Mouse (Mus musculus) limb, embryonic 13.5 days (tissue): ENCODE measurements around the gene Rbms3. TPM values are rescaled to one million over a fixed set of nuclear protein-coding genes. Genes with fewer than 3 reads are reported as not detected.

ENCODE experiments used
- ATAC-seq: fragments of 200-750 bp; cut with Nextera tagmentation; 2 replicates; pipeline ENCODE4 v1.8.0; 2017; ENCODE audit warnings: low read depth, moderate number of reproducible peaks, moderate TSS enrichment; ENCODE audit not compliant: low FRiP score
- H3K27ac ChIP-seq: fragments of 300-500 bp; sonication (generic); 2 replicates; pipeline ENCODE4 v1.5.1; 2015; ENCODE audit warnings: inconsistent platforms, mild to moderate bottlenecking, moderate library complexity
- H3K27me3 ChIP-seq: fragments of 300-500 bp; sonication (generic); 2 replicates; pipeline ENCODE4 v1.6.1; 2015; ENCODE audit warnings: mild to moderate bottlenecking, inconsistent platforms
- H3K36me3 ChIP-seq: fragments of 300-500 bp; sonication (generic); 2 replicates; pipeline ENCODE4 v1.6.1; 2015; ENCODE audit warnings: inconsistent platforms, mild to moderate bottlenecking, moderate library complexity
- H3K4me1 ChIP-seq: fragments of 300-500 bp; sonication (generic); 2 replicates; pipeline ENCODE4 v1.6.1; 2015; ENCODE audit warnings: inconsistent platforms
- H3K4me2 ChIP-seq: fragments of 300-500 bp; sonication (generic); replicated peaks from 2 replicates; pipeline ENCODE4 v1.6.1; 2015; ENCODE audit warnings: inconsistent platforms, mild to moderate bottlenecking, moderate library complexity
- H3K4me3 ChIP-seq: fragments of 300-500 bp; sonication (generic); 2 replicates; pipeline ENCODE4 v1.5.1; 2015; ENCODE audit warnings: moderate library complexity, mild to moderate bottlenecking, inconsistent platforms
- H3K9ac ChIP-seq: fragments of 300-500 bp; sonication (generic); 2 replicates; pipeline ENCODE4 v1.6.1; 2015; ENCODE audit warnings: mild to moderate bottlenecking, inconsistent platforms
- H3K9me3 ChIP-seq: fragments of 300-500 bp; sonication (generic); 2 replicates; pipeline ENCODE4 v1.6.1; 2016; ENCODE audit warnings: inconsistent platforms
- WGBS: fragments of 180-500 bp; shearing (Covaris S2); methylation state at CpG from one replicate; pipeline ENCODE4 v1.1.7; 2015; 5-methylcytosine and 5-hydroxymethylcytosine counted together
- polyA plus RNA-seq: library from polyadenylated mRNA; unstranded; fragments of >200 nt; fragmentation: Nextera tagmentation; extraction: Ambion mirVana; gene quantifications from 2 replicates; pipeline ENCODE4 v1.2.1, GENCODE M21; 2015

The Rbms3 gene
- polyA plus RNA-seq, 1 experiment from 2014 or later, result 101 TPM

- Histone ChIP-seq H3K9me3 (no peaks in the 10 kb centered on the region), H3K36me3 (no peaks in the 10 kb centered on the region), H3K27me3 (no peaks in the 10 kb centered on the region), H3K4me3 (no peak overlapping the region), H3K27ac (no peak overlapping the region), H3K9ac (no peak overlapping the region), H3K4me1 (peaks cover 7% of the 10 kb centered on the region), H3K4me2 (no peak overlapping the region)
- no peak for ATAC-seq
- 94% methylated on average over 4 of the region's 4 CpGs for WGBS
These were observed 261.7 kb downstream of the Rbms3 start for GRCm38 (mm10) chr9:117368016-117368415.

- Histone ChIP-seq H3K9ac (no peak overlapping the region), H3K4me3 (no peak overlapping the region), H3K4me2 (no peak overlapping the region), H3K9me3 (no peaks in the 10 kb centered on the region), H3K4me1 (peaks cover 7% of the 10 kb centered on the region), H3K27me3 (no peaks in the 10 kb centered on the region), H3K27ac (no peak overlapping the region), H3K36me3 (no peaks in the 10 kb centered on the region)
- WGBS, result 28% methylated on average over 3 of the region's 3 CpGs
- ATAC-seq, result no peak
These were observed 265.1 kb downstream of the Rbms3 start for GRCm38 (mm10) chr9:117364610-117365009.

GRCm38 (mm10) chr9:117361431-117361830 is 268.3 kb downstream of the Rbms3 start:
- no peak overlapping the region for H3K4me3 ChIP-seq
- H3K4me1 ChIP-seq, result peaks cover 14% of the 10 kb centered on the region
- no peaks in the 10 kb centered on the region for H3K36me3 ChIP-seq
- H3K4me2 ChIP-seq, result no peak overlapping the region
- WGBS, result 61% methylated on average over 5 of the region's 5 CpGs
- ATAC-seq, result no peak
- H3K27ac ChIP-seq, result no peak overlapping the region
- no peak overlapping the region for H3K9ac ChIP-seq
- H3K27me3 ChIP-seq, result no peaks in the 10 kb centered on the region
- H3K9me3 ChIP-seq, result no peaks in the 10 kb centered on the region

GRCm38 (mm10) chr9:117356764-117357442 is 272.8 kb downstream of the Rbms3 start:
- Histone ChIP-seq H3K27ac (no peak overlapping the region), H3K9me3 (no peaks in the 10 kb centered on the region), H3K4me3 (no peak overlapping the region), H3K9ac (no peak overlapping the region), H3K36me3 (no peaks in the 10 kb centered on the region), H3K4me1 (peaks cover 7% of the 10 kb centered on the region; the same call in 1 of the 2 replicates), H3K4me2 (no peak overlapping the region; the same call in 1 of the 2 replicates), H3K27me3 (no peaks in the 10 kb centered on the region)
- WGBS, result 34% methylated on average over 9 of the region's 9 CpGs
- ATAC-seq, result no peak

GRCm38 (mm10) chr9:117355501-117355900 is 274.2 kb downstream of the Rbms3 start:
- no peak for ATAC-seq
- Histone ChIP-seq H3K9ac (no peak overlapping the region), H3K36me3 (no peaks in the 10 kb centered on the region), H3K27me3 (no peaks in the 10 kb centered on the region), H3K9me3 (no peaks in the 10 kb centered on the region), H3K4me2 (no peak overlapping the region), H3K27ac (no peak overlapping the region), H3K4me3 (no peak overlapping the region), H3K4me1 (peaks cover 7% of the 10 kb centered on the region; the same call in 1 of the 2 replicates)
- WGBS, result 72% methylated on average over 5 of the region's 5 CpGs

- Histone ChIP-seq H3K4me3 (no peak overlapping the region), H3K4me1 (no peaks in the 10 kb centered on the region), H3K27me3 (no peaks in the 10 kb centered on the region), H3K4me2 (no peak overlapping the region), H3K36me3 (no peaks in the 10 kb centered on the region), H3K9ac (no peak overlapping the region), H3K9me3 (0 out of 2 replicates have a peak, but pooled peaks cover 7% of the 10 kb centered on the region), H3K27ac (no peak overlapping the region)
- ATAC-seq, result no peak
- WGBS, result 79% methylated on average over 4 of the region's 4 CpGs
These were observed 287.4 kb downstream of the Rbms3 start for GRCm38 (mm10) chr9:117342336-117342735.

- H3K27me3 ChIP-seq, result no peaks in the 10 kb centered on the region
- no peaks in the 10 kb centered on the region; the same call in 1 of the 2 replicates for H3K4me1 ChIP-seq
- no peak for ATAC-seq
- no peaks in the 10 kb centered on the region for H3K9me3 ChIP-seq
- H3K36me3 ChIP-seq, result no peaks in the 10 kb centered on the region
- H3K27ac ChIP-seq, result no peak overlapping the region
- no peak overlapping the region for H3K9ac ChIP-seq
- 87% methylated on average over 5 of the region's 5 CpGs for WGBS
- no peak overlapping the region for H3K4me3 ChIP-seq
- no peak overlapping the region for H3K4me2 ChIP-seq
These were observed 299.0 kb downstream of the Rbms3 start for GRCm38 (mm10) chr9:117330681-117331080.

- 84% methylated on average over 3 of the region's 3 CpGs for WGBS
- ATAC-seq, result no peak
- peaks cover 22% of the 10 kb centered on the region for H3K4me1 ChIP-seq
- no peaks in the 10 kb centered on the region for H3K27me3 ChIP-seq
- H3K9ac ChIP-seq, result no peak overlapping the region
- H3K9me3 ChIP-seq, result no peaks in the 10 kb centered on the region
- H3K4me2 ChIP-seq, result no peak overlapping the region
- H3K36me3 ChIP-seq, result no peaks in the 10 kb centered on the region
- no peak overlapping the region for H3K4me3 ChIP-seq
- peak overlapping the region; percentile 55; the same call in 1 of the 2 replicates for H3K27ac ChIP-seq
These were observed 310.4 kb downstream of the Rbms3 start for GRCm38 (mm10) chr9:117319271-117319670.

- H3K9ac ChIP-seq, result no peak overlapping the region
- H3K4me3 ChIP-seq, result no peak overlapping the region
- H3K4me1 ChIP-seq, result peaks cover 22% of the 10 kb centered on the region
- H3K27ac ChIP-seq, result peak overlapping the region; percentile 55; the same call in 1 of the 2 replicates
- peak overlapping the region; percentile 30 for H3K4me2 ChIP-seq
- 17% methylated on average over 4 of the region's 4 CpGs for WGBS
- no peaks in the 10 kb centered on the region for H3K36me3 ChIP-seq
- H3K27me3 ChIP-seq, result no peaks in the 10 kb centered on the region
- ATAC-seq, result no peak; the same call in 1 of the 2 replicates
- no peaks in the 10 kb centered on the region for H3K9me3 ChIP-seq
These were observed 311.3 kb downstream of the Rbms3 start for GRCm38 (mm10) chr9:117318461-117318860.

GRCm38 (mm10) chr9:117317251-117317650 is 312.5 kb downstream of the Rbms3 start:
- no peak overlapping the region for H3K4me3 ChIP-seq
- no peak overlapping the region for H3K27ac ChIP-seq
- no peak overlapping the region for H3K9ac ChIP-seq
- ATAC-seq, result no peak
- H3K4me1 ChIP-seq, result peaks cover 22% of the 10 kb centered on the region
- no peaks in the 10 kb centered on the region for H3K9me3 ChIP-seq
- no peaks in the 10 kb centered on the region for H3K36me3 ChIP-seq
- no peak overlapping the region for H3K4me2 ChIP-seq
- H3K27me3 ChIP-seq, result no peaks in the 10 kb centered on the region
- WGBS, result 91% methylated on average over 7 of the region's 7 CpGs

- H3K9me3 ChIP-seq, result peaks cover 8% of the 10 kb centered on the region
- H3K4me1 ChIP-seq, result peaks cover 15% of the 10 kb centered on the region
- no peak overlapping the region for H3K4me3 ChIP-seq
- H3K4me2 ChIP-seq, result no peak overlapping the region
- no peak overlapping the region for H3K9ac ChIP-seq
- H3K27me3 ChIP-seq, result no peaks in the 10 kb centered on the region
- no peaks in the 10 kb centered on the region for H3K36me3 ChIP-seq
- WGBS, result 84% methylated on average over 11 of the region's 11 CpGs
- H3K27ac ChIP-seq, result no peak overlapping the region
- ATAC-seq, result no peak
These were observed 316.1 kb downstream of the Rbms3 start for GRCm38 (mm10) chr9:117313642-117314041.

GRCm38 (mm10) chr9:117309809-117310208 is 319.9 kb downstream of the Rbms3 start:
- Histone ChIP-seq H3K27ac (no peak overlapping the region), H3K9me3 (peaks cover 8% of the 10 kb centered on the region), H3K36me3 (no peaks in the 10 kb centered on the region), H3K4me3 (no peak overlapping the region), H3K4me2 (no peak overlapping the region), H3K27me3 (no peaks in the 10 kb centered on the region), H3K9ac (no peak overlapping the region), H3K4me1 (no peaks in the 10 kb centered on the region)
- ATAC-seq, result no peak

- Histone ChIP-seq H3K27me3 (no peaks in the 10 kb centered on the region), H3K4me1 (no peaks in the 10 kb centered on the region), H3K9ac (no peak overlapping the region), H3K4me3 (no peak overlapping the region), H3K36me3 (no peaks in the 10 kb centered on the region), H3K4me2 (no peak overlapping the region), H3K27ac (no peak overlapping the region), H3K9me3 (no peaks in the 10 kb centered on the region)
- WGBS, result 63% methylated on average over 7 of the region's 7 CpGs
- no peak for ATAC-seq
These were observed 330.7 kb downstream of the Rbms3 start for GRCm38 (mm10) chr9:117298991-117299390.
